Mouse (Mus musculus) cortical plate, adult 2 months (tissue): Measurements from ENCODE around the gene Cldn4.

Experiments
- CTCF ChIP-seq: fragments of 200-500 bp; IDR thresholded peaks from 2 replicates; pipeline ENCODE4 v1.5.1; 2011; ENCODE audit warnings: mild to moderate bottlenecking, control low read depth, low read length; ENCODE audit not compliant: insufficient read depth; ENCODE audit errors: extremely low read depth
- POLR2A ChIP-seq: fragments of 200-500 bp; IDR thresholded peaks from 2 replicates; pipeline ENCODE4 v1.6.1; 2011; ENCODE audit warnings: mild to moderate bottlenecking, low read length, control low read depth; ENCODE audit not compliant: insufficient read depth; ENCODE audit errors: extremely low read depth

DNA sequence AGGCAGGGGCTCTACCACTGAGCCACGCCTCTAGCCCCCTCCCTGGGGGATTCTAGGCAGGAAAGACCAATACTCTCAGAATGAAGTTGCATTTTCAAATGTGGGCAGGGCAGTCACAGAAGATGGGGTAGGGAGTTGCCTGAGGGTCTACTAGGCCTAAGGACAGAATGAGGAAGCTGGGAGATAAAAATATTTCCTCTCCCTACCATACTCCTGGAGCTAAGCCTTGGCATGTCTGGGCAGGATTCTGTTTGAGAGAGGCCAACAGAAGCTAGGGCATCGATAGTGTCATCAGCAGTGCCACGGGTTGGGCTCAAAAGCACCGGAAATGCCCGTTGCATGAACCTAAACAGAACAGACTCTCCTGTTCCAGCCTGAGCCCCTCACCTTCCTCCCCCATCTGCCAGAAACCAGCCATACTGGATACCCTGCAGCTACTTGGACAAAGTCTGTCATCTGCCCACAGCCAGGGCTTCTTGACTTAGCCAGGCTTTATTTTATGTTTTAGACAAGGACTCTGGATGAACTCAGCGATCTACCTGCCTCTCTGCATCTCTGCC is 10.0 kb downstream of the Cldn4 start:
- TF ChIP-seq CTCF = no peak
- TF ChIP-seq POLR2A = no peak
